Mouse (Mus musculus) G1E (cell line): Measurements from ENCODE around the gene Ubtf.

Experiments used
- CTCF ChIP-seq: IDR thresholded peaks from 2 replicates; pipeline ENCODE4 v1.5.1; 2012; ENCODE audit warnings: low read depth, low read length, inconsistent platforms, mixed read lengths
- GATA1 ChIP-seq: IDR thresholded peaks from 2 replicates; pipeline ENCODE4 v1.6.1; 2012; ENCODE audit warnings: borderline replicate concordance, low read length, inconsistent platforms, mixed read lengths
- POLR2AphosphoS5 ChIP-seq: IDR thresholded peaks from 2 replicates; pipeline ENCODE4 v1.6.1; 2012; ENCODE audit warnings: low read depth, low read length, inconsistent platforms; ENCODE audit not compliant: insufficient replicate concordance

- TF ChIP-seq CTCF, result no peak
- TF ChIP-seq GATA1, result no peak
- TF ChIP-seq POLR2AphosphoS5, result no peak
These were observed 4.0 kb upstream of the Ubtf start for GRCm38 (mm10) chr11:102323516-102323915.
